Mouse (Mus musculus) Patski (cell line): ENCODE measurements around the gene Gm14698. TPM values are rescaled to one million over a fixed set of nuclear protein-coding genes. Genes with fewer than 3 reads are reported as not detected.
"Not testable (repeated sequence)": the region's sequence is repeated elsewhere in the genome, so short reads cannot be mapped to it uniquely, and the experiment has no call there.

Experiments used
- ATAC-seq: fragments of 100-300 bp; one replicate; pipeline ENCODE4 v1.8.0; 2021
- CTCF ChIA-PET: fragments of 350-600 bp; sonication (Branson Sonifier 250); formaldehyde crosslinking; loops from one replicate; lab custom pipeline; 2022; ENCODE audit warnings: inconsistent platforms; lab: Charles Lee
- POLR2A ChIA-PET: fragments of 350-600 bp; sonication (Branson Sonifier 250); formaldehyde crosslinking; loops from one replicate; lab custom pipeline; 2022; ENCODE audit warnings: antibody characterized with exemption, inconsistent platforms; lab: Charles Lee
- DNase-seq: peaks from one replicate; pipeline ENCODE4 v3.0.0-alpha.2; 2011; ENCODE audit warnings: low read depth, low spot score
- H3K27me3 ChIP-seq: fragments of 371-371 bp; one replicate; pipeline ENCODE4 v1.5.1; 2021
- CTCF ChIP-seq: fragments of 100-300 bp; IDR thresholded peaks from one replicate; pipeline ENCODE4 v1.5.1; 2021
- in situ Hi-C: fragments of 300-500 bp; cut with MboI; formaldehyde crosslinking; loops from 3 replicates; pipeline ENCODE4 v1.11.1; 2018; ENCODE audit warnings: low pct_unique_long_range_greater_than_20kb, mixed read lengths
- polyA plus RNA-seq: library from polyadenylated mRNA; unstranded; gene quantifications from one replicate; pipeline ENCODE4 v1.2.3, GENCODE M21; 2021

The Gm14698 gene
- 3.9 TPM for polyA plus RNA-seq

- in situ Hi-C loops, DNase-seq, ATAC-seq, POLR2A ChIA-PET, H3K27me3 ChIP-seq, CTCF ChIA-PET: not testable (repeated sequence)
Observed at GRCm38 (mm10) chrX:68821059-68821458, at the start of gene Gm14698. Gm14698 (plus strand) TSS chrX:68821093.

- H3K27me3 ChIP-seq, ATAC-seq, DNase-seq, POLR2A ChIA-PET, in situ Hi-C loops, CTCF ChIA-PET: not testable (repeated sequence)
Observed at GRCm38 (mm10) chrX:68820449-68820848, 444 bp upstream of the Gm14698 start.

- POLR2A ChIA-PET = no interaction called here
- CTCF ChIA-PET = no interaction called here
- peak; percentile 50 for TF ChIP-seq CTCF
- H3K27me3 ChIP-seq = peaks cover 22% of the 10 kb centered on the region
- DNase-seq (no peak), ATAC-seq (no peak)
- in situ Hi-C loops = loop anchor here (25.0 kb wide), 1 partner anchor 1473 kb away; no protein-coding TSS in a partner anchor
Observed at GRCm38 (mm10) chrX:68839548-68840444, 18.9 kb downstream of the Gm14698 start.

GRCm38 (mm10) chrX:68865145-68865544 is 44.3 kb downstream of the Gm14698 start:
- in situ Hi-C loops = no loop called here
- ChIA-PET POLR2A (no interaction called here), CTCF (no interaction called here)
- TF ChIP-seq CTCF = no peak
- DNase-seq (no peak), ATAC-seq (no peak)
- peaks cover 11% of the 10 kb centered on the region for H3K27me3 ChIP-seq

Other genes starting within 250 kb of the Gm14698 start
- gene Fmr1, start 142.6 kb upstream of the Gm14698 start, polyA plus RNA-seq = 46.3 TPM
- not detected for gene Fmr1nb, start 59.3 kb upstream of the Gm14698 start, polyA plus RNA-seq
- not detected for gene Gm6812, start 72.0 kb downstream of the Gm14698 start, polyA plus RNA-seq